Mouse (Mus musculus) cerebellum, adult 11 months (tissue): ENCODE data around the gene Rpl29.

Source experiments
- DNase-seq: peaks from one replicate; pipeline ENCODE4 v3.0.0; 2022

Gene Rpl29

DNA sequence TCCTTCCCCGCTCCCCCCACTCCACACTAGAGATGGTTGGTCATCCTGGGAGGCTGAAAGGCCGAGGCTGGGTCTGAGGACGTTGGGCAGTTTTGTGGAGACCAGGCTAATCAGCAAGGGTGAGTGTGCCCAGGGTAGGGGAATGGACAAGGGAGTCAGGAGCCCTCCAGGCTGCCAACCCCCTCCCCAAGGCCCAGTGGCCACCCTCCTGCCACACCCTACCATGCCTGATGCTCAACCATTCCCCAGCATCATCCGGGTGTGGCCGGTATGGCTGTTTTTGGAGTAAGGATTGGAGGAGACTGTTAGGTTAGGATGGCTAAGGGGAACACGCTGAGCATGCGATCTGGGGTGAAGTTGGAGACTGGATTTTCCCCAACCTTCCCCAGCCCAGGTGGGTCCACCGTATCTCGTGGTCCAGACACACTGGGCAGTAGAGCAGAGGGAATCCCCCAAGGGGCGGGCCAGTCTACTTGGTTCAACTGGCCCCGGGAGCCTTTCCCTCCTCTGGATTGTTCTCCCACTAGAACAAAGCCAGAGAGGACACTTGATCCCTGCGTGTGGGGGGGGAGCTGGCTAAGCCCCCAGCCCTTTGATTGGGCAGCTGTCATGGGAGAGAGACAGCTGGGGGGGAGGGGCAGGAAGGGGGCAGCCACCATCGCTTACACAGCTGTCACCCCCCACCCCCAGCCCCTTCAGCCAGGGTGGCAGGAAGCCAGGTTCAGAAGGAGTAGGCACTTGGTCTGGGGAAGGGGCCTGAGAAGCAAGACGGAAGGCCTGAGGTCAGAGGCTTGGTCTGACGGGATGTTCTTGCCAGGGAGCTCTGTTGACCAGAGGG lies 27.3 kb downstream of the Rpl29 start:
- no peak for DNase-seq

- DNase-seq: no peak
Measured at GRCm38 (mm10) chr9:106457163-106457559, 27.9 kb downstream of the Rpl29 start.

GRCm38 (mm10) chr9:106457920-106458319 lies 28.7 kb downstream of the Rpl29 start:
- DNase-seq: no peak

- DNase-seq: peak; percentile 61
Measured at GRCm38 (mm10) chr9:106459946-106460345, 30.7 kb downstream of the Rpl29 start.

GRCm38 (mm10) chr9:106460401-106461025 lies 31.3 kb downstream of the Rpl29 start:
- peak; percentile 75 for DNase-seq

- DNase-seq: peak; percentile 47
Measured at GRCm38 (mm10) chr9:106461026-106461415, 31.8 kb downstream of the Rpl29 start.

DNA sequence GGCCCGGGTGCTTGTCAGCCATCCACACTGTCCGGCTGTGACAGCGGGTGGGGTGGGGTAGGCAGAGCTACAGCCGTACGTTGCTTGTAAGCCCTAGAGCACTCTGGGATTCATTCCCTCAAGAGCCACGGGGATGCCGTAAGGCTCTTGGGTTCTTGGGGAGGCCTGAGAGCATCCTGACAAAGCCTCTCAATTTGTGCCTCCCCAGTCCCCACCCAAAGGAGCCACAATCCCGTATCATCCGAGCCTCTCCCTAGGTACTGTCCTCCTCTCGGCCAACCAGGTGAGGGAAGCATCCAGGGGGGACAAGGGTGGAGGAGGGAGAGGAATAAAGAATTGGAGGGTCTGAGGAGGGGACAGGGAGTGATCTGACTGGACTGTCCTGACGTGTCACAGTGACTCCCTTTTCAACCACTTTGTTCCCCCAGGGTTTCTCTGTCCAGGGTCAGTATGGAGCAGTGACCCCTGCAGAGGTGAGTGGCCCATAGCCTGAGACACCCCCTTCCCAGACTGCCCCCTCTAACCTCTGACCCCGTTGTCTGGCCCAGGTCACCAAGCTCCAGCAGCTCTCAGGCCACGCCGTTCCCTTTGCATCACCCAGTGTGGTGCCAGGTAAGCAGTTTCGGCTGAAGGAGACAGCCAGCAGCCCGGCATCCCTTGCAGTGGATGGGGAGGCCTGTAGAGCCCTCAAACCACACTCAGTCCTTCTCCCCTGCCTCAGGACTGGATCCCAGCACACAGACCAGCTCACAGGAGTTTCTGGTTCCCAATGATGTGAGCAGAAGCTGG lies 32.6 kb downstream of the Rpl29 start:
- DNase-seq: peak; percentile 56

DNA sequence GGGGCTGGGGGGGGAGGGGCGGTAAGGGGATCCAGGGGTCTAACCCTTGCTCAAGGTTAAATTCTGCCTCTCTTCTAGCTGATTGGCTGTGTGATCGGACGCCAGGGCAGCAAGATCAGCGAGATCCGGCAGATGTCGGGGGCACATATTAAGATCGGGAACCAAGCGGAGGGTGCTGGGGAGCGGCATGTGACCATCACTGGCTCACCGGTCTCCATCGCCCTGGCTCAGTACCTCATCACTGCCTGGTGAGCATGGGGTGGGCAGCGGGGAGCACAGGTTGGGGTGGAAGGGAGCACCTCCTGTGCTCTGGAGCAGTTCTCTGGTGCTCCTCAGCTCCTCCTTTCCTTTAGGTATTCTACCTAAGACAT lies 33.2 kb downstream of the Rpl29 start:
- DNase-seq: peak; percentile 47

DNA sequence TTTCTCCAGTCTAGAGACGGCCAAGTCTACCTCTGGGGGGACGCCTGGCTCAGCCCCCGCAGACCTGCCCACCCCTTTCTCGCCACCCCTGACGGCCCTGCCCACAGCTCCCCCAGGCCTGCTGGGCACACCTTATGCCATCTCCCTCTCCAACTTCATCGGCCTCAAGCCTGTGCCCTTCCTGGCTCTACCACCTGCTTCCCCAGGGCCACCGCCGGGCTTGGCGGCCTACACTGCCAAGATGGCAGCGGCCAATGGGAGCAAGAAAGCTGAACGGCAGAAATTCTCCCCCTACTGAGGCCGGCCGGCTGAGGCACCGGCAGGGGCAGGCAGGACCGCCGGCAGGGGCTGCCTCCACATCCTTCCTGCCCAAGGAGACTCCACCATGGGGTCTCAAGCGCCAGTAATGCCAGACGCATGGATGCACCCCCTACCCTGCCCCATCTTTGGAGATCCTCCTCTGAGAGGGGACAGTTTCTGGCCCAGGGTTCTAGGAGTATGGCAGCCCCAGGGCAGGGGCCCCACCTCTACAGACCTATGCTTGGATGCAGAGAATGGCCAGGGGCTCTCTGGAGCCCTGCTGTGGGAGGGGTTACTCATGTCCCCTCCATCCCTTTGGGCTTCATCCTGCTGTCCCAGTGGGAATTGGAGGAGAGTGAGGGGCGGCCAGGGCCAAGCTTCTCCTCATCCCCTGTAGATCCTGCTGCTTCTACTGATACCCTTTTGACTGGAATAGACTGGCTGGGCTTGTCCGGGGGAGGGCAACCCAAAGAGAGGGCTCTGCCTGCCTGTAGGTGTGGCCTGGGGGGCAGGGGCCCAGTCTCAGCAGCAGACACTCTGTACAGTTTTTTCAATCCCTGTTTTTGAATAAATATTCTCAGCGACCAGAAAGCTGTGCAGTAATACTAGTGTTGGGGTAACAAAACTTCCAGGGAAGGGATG lies 34.1 kb downstream of the Rpl29 start:
- DNase-seq: peak; percentile 86

DNA sequence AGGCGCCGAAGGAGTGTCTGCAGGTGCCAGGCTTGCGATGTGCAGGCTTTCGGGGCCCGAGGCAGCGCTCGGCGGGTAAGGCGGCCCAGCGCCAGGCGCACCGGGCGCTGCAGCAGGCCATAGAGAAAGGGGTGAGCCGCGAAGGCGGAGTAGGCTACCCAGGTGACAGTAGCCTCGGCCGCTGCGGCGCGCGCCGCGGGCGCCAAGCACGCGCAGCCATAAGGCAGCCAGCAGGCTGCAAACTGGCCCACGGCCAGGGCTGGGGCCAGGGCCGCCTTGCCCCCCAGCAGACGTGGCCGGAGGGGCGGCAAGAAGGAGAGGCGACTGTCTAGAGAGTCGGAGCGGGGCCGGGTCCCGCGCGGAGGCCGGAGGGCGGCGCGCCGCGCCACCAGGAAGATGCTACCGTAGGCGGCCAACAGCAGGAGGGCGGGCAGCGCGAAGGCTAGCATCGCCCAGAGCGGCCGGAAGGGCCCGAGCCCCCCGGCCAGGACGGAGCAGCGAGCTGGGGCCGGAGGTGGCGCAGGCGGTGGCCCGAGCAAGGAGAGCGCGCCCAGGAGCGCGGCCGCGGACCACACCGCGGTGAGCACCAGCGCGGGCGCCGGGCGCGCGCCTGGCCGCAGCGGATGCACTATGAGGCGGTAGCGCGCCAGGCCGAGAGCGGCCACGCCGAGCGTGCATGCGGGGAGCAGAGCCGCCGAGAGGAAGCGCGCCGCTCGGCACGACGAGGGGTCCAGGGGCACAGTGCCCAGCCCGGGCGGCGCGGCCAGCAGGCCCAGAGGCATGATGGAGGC lies 35.7 kb downstream of the Rpl29 start:
- peak; percentile 90 for DNase-seq

DNA sequence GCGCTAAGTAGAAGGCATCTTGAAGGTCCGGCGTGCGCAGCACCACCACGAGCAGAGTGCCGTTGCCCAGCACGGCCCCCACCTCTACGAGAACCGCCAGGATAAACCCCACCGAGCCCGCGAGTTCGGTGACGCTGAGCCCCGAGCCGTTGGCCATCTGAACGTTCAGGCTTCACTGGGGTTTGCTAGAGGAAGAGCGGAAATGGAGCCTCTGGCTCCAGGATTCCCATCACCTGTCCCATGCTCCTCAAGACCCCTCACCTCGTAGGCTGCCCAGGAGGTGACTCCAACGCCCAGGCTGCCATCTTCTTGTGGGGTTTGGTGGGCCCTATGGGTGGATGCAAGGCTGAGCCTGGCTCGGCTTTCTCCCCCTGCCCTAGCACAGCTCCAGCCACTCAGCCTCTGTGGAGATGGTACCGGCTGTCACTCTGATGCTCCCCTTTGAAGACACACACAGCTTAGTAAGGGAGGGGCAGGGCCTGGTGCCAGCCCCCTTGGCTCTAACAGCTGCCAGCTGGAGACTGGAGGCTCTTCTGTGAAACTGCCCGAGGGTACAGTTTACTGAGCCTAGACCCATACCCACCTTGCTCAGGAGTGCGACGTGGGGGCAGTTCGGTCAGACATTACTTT lies 36.4 kb downstream of the Rpl29 start, which contains the start of gene Gpr62:
Gene Gpr62 (minus strand): TSS at position 368 of the 630 bp plus-strand sequence.
- peak; percentile 83 for DNase-seq

DNA sequence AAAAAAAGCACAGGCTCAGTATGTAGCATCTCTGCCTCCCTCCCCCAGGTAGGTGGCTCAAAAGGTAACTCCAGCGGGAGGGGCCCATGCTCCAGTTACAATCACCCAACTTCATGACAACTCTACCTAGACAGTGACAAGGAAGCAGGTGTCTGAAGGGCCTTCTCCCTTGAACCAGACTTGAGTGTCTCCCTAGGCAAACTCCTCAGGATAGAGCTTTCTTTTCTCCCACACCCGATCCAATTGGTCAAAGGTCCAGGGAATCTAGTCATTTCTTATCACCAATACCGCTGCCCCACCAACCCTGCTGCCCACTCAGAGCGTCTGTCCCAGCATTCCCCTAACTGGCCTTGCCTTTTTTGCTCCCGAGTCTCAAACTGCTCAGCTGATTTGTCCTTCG lies 37.5 kb downstream of the Rpl29 start:
- DNase-seq: peak; percentile 20

- no peak for DNase-seq
Measured at GRCm38 (mm10) chr9:106467746-106468145, 38.5 kb downstream of the Rpl29 start.

DNA sequence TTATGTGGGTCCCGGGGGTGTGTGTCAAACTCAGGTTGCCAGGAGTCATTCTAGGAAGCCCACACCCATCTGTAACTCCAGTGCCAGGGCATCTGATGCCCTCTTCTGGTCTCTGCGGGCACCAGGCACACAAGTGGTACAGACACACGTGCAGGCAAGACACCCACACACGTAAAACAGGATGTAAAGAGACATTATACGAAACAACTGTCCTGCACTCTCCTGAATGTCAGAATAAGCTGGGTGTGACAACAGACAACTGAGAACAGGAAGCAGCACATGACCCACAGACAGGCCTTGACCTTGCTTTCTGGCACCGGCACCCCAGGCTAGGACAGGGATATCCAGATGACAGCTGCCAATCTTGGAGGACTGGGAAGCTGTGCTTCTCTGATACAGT lies 40.1 kb downstream of the Rpl29 start:
- DNase-seq: peak; percentile 20

- peak; percentile 12 for DNase-seq
Measured at GRCm38 (mm10) chr9:106469776-106470175, 40.5 kb downstream of the Rpl29 start.

GRCm38 (mm10) chr9:106470991-106471750 lies 41.9 kb downstream of the Rpl29 start:
- DNase-seq: peak; percentile 19

DNA sequence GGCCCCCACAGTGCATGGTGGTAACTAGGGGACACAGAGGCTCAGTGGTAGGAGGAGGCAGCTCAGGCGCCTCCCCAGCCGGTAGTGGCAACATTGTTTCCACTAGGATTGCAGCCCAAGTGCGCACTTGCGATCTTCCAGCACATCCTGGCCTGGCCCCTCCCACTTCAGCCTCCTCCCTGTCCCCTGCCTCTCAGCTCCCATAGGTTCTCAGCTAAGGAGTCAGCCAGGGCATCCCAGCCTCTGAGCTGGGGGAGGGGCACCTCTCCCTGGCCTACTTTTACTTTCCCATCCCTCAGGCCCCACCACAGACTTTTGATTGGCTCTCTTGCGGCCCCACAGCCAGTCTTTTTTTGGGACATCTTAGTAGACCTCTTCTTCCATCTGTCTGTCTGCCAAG lies 42.6 kb downstream of the Rpl29 start:
- peak; percentile 48 for DNase-seq

GRCm38 (mm10) chr9:106472321-106472720 lies 43.1 kb downstream of the Rpl29 start:
- DNase-seq: peak; percentile 21

DNA sequence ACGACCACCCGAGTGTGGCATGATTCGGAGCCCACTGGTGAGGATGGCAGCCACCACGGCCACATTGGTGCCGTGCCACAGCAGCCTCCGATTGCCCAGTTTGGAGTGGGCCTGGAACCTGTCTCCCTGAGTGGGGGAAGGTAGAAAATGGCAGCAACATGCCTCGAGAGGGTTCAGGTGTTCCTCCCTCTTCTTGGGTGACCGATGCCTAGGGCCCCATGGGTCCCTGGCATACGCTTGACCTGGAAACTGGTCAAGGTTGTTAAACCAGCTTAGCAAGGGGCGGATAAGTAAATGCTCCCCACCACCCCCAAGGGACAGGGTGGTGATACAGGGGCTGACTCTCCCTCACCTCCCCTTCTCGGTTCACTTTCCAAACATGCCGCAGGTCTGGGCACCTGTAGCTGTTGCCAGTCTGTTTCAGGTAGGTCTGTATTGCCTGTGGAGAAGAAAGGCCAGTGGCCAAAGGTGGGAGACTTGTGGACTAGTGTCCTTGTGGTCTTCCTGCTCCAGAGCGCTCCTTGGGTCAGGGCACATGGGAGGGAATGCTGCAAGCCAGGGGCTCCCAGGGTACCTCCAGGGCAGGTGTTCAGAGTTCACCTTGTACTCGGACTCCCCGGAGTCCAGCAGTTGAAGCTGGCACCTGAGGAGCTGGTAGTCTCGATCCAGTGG lies 44.0 kb downstream of the Rpl29 start:
- peak; percentile 38 for DNase-seq

GRCm38 (mm10) chr9:106473753-106474105 lies 44.5 kb downstream of the Rpl29 start:
- DNase-seq: peak; percentile 45
